Mouse (Mus musculus) heart, embryonic 14.5 days (tissue): ENCODE results near the gene Cpne6. TPM values are rescaled to one million over a fixed set of nuclear protein-coding genes. Genes with fewer than 3 reads are reported as not detected.

Experiments used
- ATAC-seq: fragments of 200-750 bp; cut with Nextera tagmentation; 2 replicates; pipeline ENCODE4 v1.8.0; 2017; ENCODE audit warnings: low read depth, moderate TSS enrichment; ENCODE audit not compliant: insufficient number of reproducible peaks, insufficient read depth, low FRiP score
- H3K27ac ChIP-seq, 2 experiments: fragments of 200-500 bp in 1 of 2; fragments of 300-500 bp in 1 of 2; sonication (generic) in 1 of 2; replicated peaks in 1 of 2; 2 replicates each; pipeline ENCODE4 v1.5.1; 2012 to 2014; ENCODE audit warnings: low read depth in 2 of 2, low read length in 2 of 2, control low read depth in 1 of 2, mild to moderate bottlenecking in 1 of 2, mixed read lengths in 1 of 2; ENCODE audit not compliant: control insufficient read depth in 1 of 2, insufficient read depth in 1 of 2
- H3K27me3 ChIP-seq: fragments of 300-500 bp; sonication (generic); 2 replicates; pipeline ENCODE4 v1.6.1; 2014; ENCODE audit warnings: mild to moderate bottlenecking, low read length, control low read depth; ENCODE audit not compliant: control insufficient read depth, insufficient read depth
- H3K36me3 ChIP-seq: fragments of 300-500 bp; sonication (generic); 2 replicates; pipeline ENCODE4 v1.6.1; 2014; ENCODE audit warnings: mild to moderate bottlenecking, control low read depth, low read length, mixed read lengths; ENCODE audit not compliant: control insufficient read depth, insufficient read depth
- H3K4me1 ChIP-seq, 2 experiments: fragments of 200-500 bp in 1 of 2; fragments of 300-500 bp in 1 of 2; sonication (generic) in 1 of 2; 2 replicates each; pipeline ENCODE4 v1.6.1; 2012 to 2014; ENCODE audit warnings: low read length in 2 of 2, control low read depth in 1 of 2, mixed read lengths in 1 of 2; ENCODE audit not compliant: control insufficient read depth in 2 of 2, insufficient read depth in 2 of 2
- H3K4me2 ChIP-seq: fragments of 300-500 bp; sonication (generic); 2 replicates; pipeline ENCODE4 v1.6.1; 2014; ENCODE audit warnings: mild to moderate bottlenecking, low read length
- H3K4me3 ChIP-seq, 2 experiments: fragments of 200-500 bp in 1 of 2; fragments of 300-500 bp in 1 of 2; sonication (generic) in 1 of 2; 2 replicates each; pipeline ENCODE4 v1.5.1; 2012 to 2014; ENCODE audit warnings: low read length in 2 of 2, mild to moderate bottlenecking in 2 of 2, control low read depth in 1 of 2, low read depth in 1 of 2, moderate library complexity in 1 of 2; ENCODE audit not compliant: control insufficient read depth in 1 of 2, insufficient read depth in 1 of 2
- H3K9ac ChIP-seq: fragments of 300-500 bp; sonication (generic); 2 replicates; pipeline ENCODE4 v1.6.1; 2014; ENCODE audit warnings: mild to moderate bottlenecking, low read length
- H3K9me3 ChIP-seq: fragments of 300-500 bp; sonication (generic); 2 replicates; pipeline ENCODE4 v1.6.1; 2016; ENCODE audit warnings: low read length, control low read depth; ENCODE audit not compliant: control insufficient read depth
- WGBS: fragments of 180-500 bp; shearing (Covaris S2); extraction: QIAGEN DNeasy Blood & Tissue Kit; methylation state at CpG from one replicate; pipeline ENCODE4 v1.1.7; 2014; 5-methylcytosine and 5-hydroxymethylcytosine counted together
- polyA plus RNA-seq: library from polyadenylated mRNA; unstranded; fragments of >200 nt; fragmentation: Nextera tagmentation; extraction: Ambion mirVana; gene quantifications from 2 replicates; pipeline ENCODE4 v1.2.1, GENCODE M21; 2014

Gene Cpne6
- polyA plus RNA-seq, 1 experiment from 2014 or later: 0.36 TPM

GRCm38 (mm10) chr14:55540787-55541321 is 30.6 kb downstream of the Cpne6 start:
- peak overlapping the region; percentile 76 to 83 for H3K27ac ChIP-seq
- peak overlapping the region; percentile 68 for H3K4me2 ChIP-seq
- 2% methylated on average over 10 of the region's 10 CpGs for WGBS
- peaks cover 34% of the 10 kb centered on the region for H3K36me3 ChIP-seq
- peak overlapping the region; percentile 52 for H3K4me3 ChIP-seq
- H3K9ac ChIP-seq: peak overlapping the region; percentile 75
- H3K9me3 ChIP-seq: no peaks in the 10 kb centered on the region
- H3K27me3 ChIP-seq: no peaks in the 10 kb centered on the region
- peaks cover 7 to 14% of the 10 kb centered on the region in 2 experiments; a peak in 3 of 4 replicates for H3K4me1 ChIP-seq
- 0 out of 2 replicates have a peak, but pooled peaks have one; percentile 18 for ATAC-seq

GRCm38 (mm10) chr14:55542268-55542667 is 32.0 kb downstream of the Cpne6 start:
- Histone ChIP-seq H3K27ac (no peak overlapping the region), H3K4me3 (no peak overlapping the region), H3K36me3 (peaks cover 48% of the 10 kb centered on the region), H3K9me3 (no peaks in the 10 kb centered on the region), H3K4me2 (no peak overlapping the region), H3K27me3 (no peaks in the 10 kb centered on the region), H3K9ac (no peak overlapping the region), H3K4me1 (peaks cover 7 to 14% of the 10 kb centered on the region in 2 experiments; a peak in 3 of 4 replicates)
- 94% methylated on average over 12 of the region's 12 CpGs for WGBS
- ATAC-seq: no peak

GRCm38 (mm10) chr14:55544334-55544733 is 34.1 kb downstream of the Cpne6 start:
- no peak overlapping the region for H3K9ac ChIP-seq
- ATAC-seq: no peak
- H3K27me3 ChIP-seq: no peaks in the 10 kb centered on the region
- H3K27ac ChIP-seq: no peak overlapping the region
- no peaks in the 10 kb centered on the region for H3K9me3 ChIP-seq
- WGBS: 75% methylated on average over 9 of the region's 9 CpGs
- H3K4me3 ChIP-seq: no peak overlapping the region
- peaks cover 7 to 14% of the 10 kb centered on the region in 2 experiments; a peak in 3 of 4 replicates for H3K4me1 ChIP-seq
- no peak overlapping the region for H3K4me2 ChIP-seq
- H3K36me3 ChIP-seq: peaks cover 68% of the 10 kb centered on the region

GRCm38 (mm10) chr14:55550191-55550590 is 39.9 kb downstream of the Cpne6 start:
- H3K27me3 ChIP-seq: no peaks in the 10 kb centered on the region
- H3K36me3 ChIP-seq: peaks cover 54% of the 10 kb centered on the region
- H3K9me3 ChIP-seq: no peaks in the 10 kb centered on the region
- no peaks in the 10 kb centered on the region for H3K4me1 ChIP-seq
- H3K27ac ChIP-seq: no peak overlapping the region
- H3K4me3 ChIP-seq: no peak overlapping the region
- H3K9ac ChIP-seq: no peak overlapping the region
- 88% methylated on average over 6 of the region's 6 CpGs for WGBS
- ATAC-seq: no peak
- H3K4me2 ChIP-seq: no peak overlapping the region

GRCm38 (mm10) chr14:55551347-55551746 is 41.1 kb downstream of the Cpne6 start:
- 70% methylated on average over 5 of the region's 5 CpGs for WGBS
- Histone ChIP-seq H3K27me3 (no peaks in the 10 kb centered on the region), H3K9ac (no peak overlapping the region), H3K36me3 (peaks cover 42% of the 10 kb centered on the region), H3K4me3 (no peak overlapping the region), H3K9me3 (no peaks in the 10 kb centered on the region), H3K4me1 (no peaks in the 10 kb centered on the region), H3K27ac (no peak overlapping the region), H3K4me2 (no peak overlapping the region)
- ATAC-seq: no peak

- no peak overlapping the region for H3K9ac ChIP-seq
- no peaks in the 10 kb centered on the region for H3K9me3 ChIP-seq
- H3K36me3 ChIP-seq: peaks cover 38% of the 10 kb centered on the region
- no peak overlapping the region for H3K27ac ChIP-seq
- H3K4me2 ChIP-seq: no peak overlapping the region
- no peak for ATAC-seq
- H3K27me3 ChIP-seq: no peaks in the 10 kb centered on the region
- no peaks in the 10 kb centered on the region for H3K4me1 ChIP-seq
- H3K4me3 ChIP-seq: no peak overlapping the region
- 86% methylated on average over 8 of the region's 8 CpGs for WGBS
Observed at GRCm38 (mm10) chr14:55551794-55552193, 41.5 kb downstream of the Cpne6 start.

GRCm38 (mm10) chr14:55554635-55555034 is 44.4 kb downstream of the Cpne6 start:
- Histone ChIP-seq H3K36me3 (peaks cover 10% of the 10 kb centered on the region), H3K4me3 (no peak overlapping the region), H3K27me3 (no peaks in the 10 kb centered on the region), H3K9me3 (no peaks in the 10 kb centered on the region), H3K27ac (no peak overlapping the region), H3K4me1 (peaks cover 0 to 4% of the 10 kb centered on the region in 2 experiments; a peak in 2 of 4 replicates), H3K9ac (no peak overlapping the region), H3K4me2 (no peak overlapping the region)
- ATAC-seq: no peak

- Histone ChIP-seq H3K9me3 (no peaks in the 10 kb centered on the region), H3K4me1 (peaks cover 0 to 4% of the 10 kb centered on the region in 2 experiments; a peak in 2 of 4 replicates), H3K27me3 (no peaks in the 10 kb centered on the region), H3K9ac (no peak overlapping the region), H3K4me2 (no peak overlapping the region), H3K36me3 (no peaks in the 10 kb centered on the region), H3K27ac (no peak overlapping the region), H3K4me3 (no peak overlapping the region)
- ATAC-seq: no peak
- WGBS: 56% methylated on average over 3 of the region's 3 CpGs
Observed at GRCm38 (mm10) chr14:55555788-55556187, 45.5 kb downstream of the Cpne6 start.
